Mouse (Mus musculus): ENCODE data around the gene Nkap. TPM values are rescaled to one million over a fixed set of nuclear protein-coding genes. Genes with fewer than 3 reads are reported as not detected.

The Nkap gene
- polyA plus RNA-seq, 1 experiment from 2014 or later: 7.2 TPM

DNA sequence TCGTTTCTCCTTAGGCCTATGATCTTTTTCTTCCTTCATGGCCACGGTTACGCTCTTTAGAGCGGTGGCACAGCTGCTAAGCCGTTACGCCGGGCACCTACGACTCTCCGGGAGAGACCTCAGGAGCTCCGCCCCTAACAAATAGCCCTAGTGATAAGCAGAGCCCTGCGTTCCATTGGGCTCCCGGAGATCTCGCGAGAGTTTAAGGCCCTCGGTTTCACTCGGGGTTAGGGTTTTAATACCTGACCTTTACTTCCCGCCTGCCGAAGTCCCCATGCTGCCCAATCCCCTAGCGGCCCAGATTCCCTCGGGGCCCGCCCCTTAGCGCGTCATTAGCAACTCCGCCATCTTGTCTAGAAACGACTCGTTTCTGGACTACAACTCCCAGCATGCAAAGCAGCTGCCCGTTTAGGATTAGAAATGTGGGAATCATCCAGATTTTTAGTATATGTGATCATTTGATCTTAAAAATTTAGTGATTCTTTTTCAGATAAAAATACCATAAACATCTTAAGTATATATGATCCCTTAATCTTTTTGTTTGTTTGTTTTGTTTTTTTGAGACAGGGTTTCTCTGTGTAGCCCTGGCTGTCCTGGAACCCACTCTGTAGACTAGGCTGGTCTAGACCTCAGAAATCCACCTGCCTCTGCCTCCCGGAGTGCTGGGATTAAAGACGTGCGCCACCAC is 16.3 kb upstream of the Nkap start, which contains the start of gene Upf3b:
TSS of gene Upf3b (minus strand) at position 130 of the 688 bp plus-strand sequence.
- ATAC-seq (peak; percentile 98), DNase-seq (peak; percentile 93)
- Histone ChIP-seq H3K27ac (ENCODE audit: low read depth) (peak within 1 kb of the TSS; percentile 91), H3K4me2 (ENCODE audit: low read depth, low read length) (peak within 1 kb of the TSS; percentile 77), H3K36me3 (replicated peaks; ENCODE audit: insufficient read depth, low read length) (no peaks in the 10 kb centered on the region; the same call in 1 of the 2 replicates), H3K4me1 (ENCODE audit: insufficient read depth) (no peaks in the 10 kb centered on the region), H3K27me3 (ENCODE audit: insufficient read depth, low read length) (no peaks in the 10 kb centered on the region), H3K4me3 (ENCODE audit: low read depth, low read length) (peak within 1 kb of the TSS; percentile 57), H3K9ac (replicated peaks) (peak within 1 kb of the TSS; percentile 60), H3K9me3 (ENCODE audit: low read length) (no peaks in the 10 kb centered on the region)
- no peak; the same call in 1 of the 2 replicates for TF ChIP-seq EP300 (IDR thresholded peaks at IDR 0.05; ENCODE audit: low read depth)
- TF ChIP-seq CTCF (IDR thresholded peaks at IDR 0.05; ENCODE audit: low read depth): no peak
- WGBS (ENCODE audit: insufficient replicate concordance): 20% methylated on average over 30 of the region's 30 CpGs

DNA sequence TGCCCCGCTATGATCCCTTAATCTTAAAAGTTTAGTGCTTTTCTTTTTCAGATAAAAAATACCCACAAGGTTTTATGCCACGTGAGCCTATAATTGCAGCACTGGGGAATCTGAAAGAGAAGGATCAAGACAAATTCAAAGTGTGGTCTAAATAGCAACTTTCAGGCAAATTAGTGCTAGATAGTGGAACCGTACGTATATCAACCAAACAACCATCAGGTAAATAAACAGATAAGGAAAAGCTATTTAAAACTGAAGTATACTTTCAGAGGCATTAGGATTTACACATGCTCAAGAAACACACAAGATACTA is 15.8 kb upstream of the Nkap start:
- no peak for DNase-seq
- H3K4me1 ChIP-seq (ENCODE audit: insufficient read depth): no peaks in the 10 kb centered on the region
- H3K27ac ChIP-seq (ENCODE audit: low read depth): no peak overlapping the region
- H3K27me3 ChIP-seq (ENCODE audit: insufficient read depth, low read length): no peaks in the 10 kb centered on the region
- H3K36me3 ChIP-seq (replicated peaks; ENCODE audit: insufficient read depth, low read length): no peaks in the 10 kb centered on the region; the same call in 1 of the 2 replicates
- no peak overlapping the region for H3K9ac ChIP-seq (replicated peaks)
- peak overlapping the region; percentile 57; the same call in 1 of the 2 replicates for H3K4me3 ChIP-seq (ENCODE audit: low read depth, low read length)
- peak overlapping the region; percentile 55 for H3K4me2 ChIP-seq (ENCODE audit: low read depth, low read length)
- TF ChIP-seq CTCF (IDR thresholded peaks at IDR 0.05; ENCODE audit: low read depth) (no peak), EP300 (IDR thresholded peaks at IDR 0.05; ENCODE audit: low read depth) (no peak)
- no peak for ATAC-seq
- H3K9me3 ChIP-seq (ENCODE audit: low read length): no peaks in the 10 kb centered on the region
- 69% methylated on average over 4 of the region's 4 CpGs for WGBS (ENCODE audit: insufficient replicate concordance)

DNA sequence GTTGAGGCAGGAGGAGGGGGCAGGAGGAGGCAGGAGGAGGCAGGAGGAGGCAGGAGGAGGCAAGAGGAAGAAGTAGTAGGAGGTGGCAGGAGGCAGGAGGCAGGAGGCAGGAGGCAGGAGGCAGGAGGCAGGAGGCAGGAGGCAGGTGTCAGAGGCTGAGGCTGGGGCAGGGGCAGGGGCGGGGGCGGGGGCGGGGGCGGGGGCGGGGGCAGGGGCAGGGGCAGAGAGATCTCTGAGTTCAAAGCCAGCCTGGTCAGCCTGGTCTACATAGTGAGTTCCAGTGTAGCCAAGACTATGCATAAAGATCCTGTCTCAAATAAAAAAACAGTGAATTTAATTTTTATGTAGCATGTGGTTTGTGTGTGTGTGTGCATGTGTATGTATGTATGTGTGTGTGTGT is 9.5 kb upstream of the Nkap start:
- H3K9ac ChIP-seq (replicated peaks): no peak overlapping the region
- no peaks in the 10 kb centered on the region for H3K27me3 ChIP-seq (ENCODE audit: insufficient read depth, low read length)
- DNase-seq (no peak), ATAC-seq (no peak)
- H3K4me3 ChIP-seq (ENCODE audit: low read depth, low read length): no peak overlapping the region
- no peaks in the 10 kb centered on the region for H3K9me3 ChIP-seq (ENCODE audit: low read length)
- no CpG with 5 or more reads among the region's 5 CpGs for WGBS (ENCODE audit: insufficient replicate concordance)
- no peaks in the 10 kb centered on the region for H3K4me1 ChIP-seq (ENCODE audit: insufficient read depth)
- TF ChIP-seq EP300 (IDR thresholded peaks at IDR 0.05; ENCODE audit: low read depth) (no peak), CTCF (IDR thresholded peaks at IDR 0.05; ENCODE audit: low read depth) (no peak)
- no peak overlapping the region for H3K4me2 ChIP-seq (ENCODE audit: low read depth, low read length)
- H3K36me3 ChIP-seq (replicated peaks; ENCODE audit: insufficient read depth, low read length): no peaks in the 10 kb centered on the region
- H3K27ac ChIP-seq (ENCODE audit: low read depth): no peak overlapping the region

DNA sequence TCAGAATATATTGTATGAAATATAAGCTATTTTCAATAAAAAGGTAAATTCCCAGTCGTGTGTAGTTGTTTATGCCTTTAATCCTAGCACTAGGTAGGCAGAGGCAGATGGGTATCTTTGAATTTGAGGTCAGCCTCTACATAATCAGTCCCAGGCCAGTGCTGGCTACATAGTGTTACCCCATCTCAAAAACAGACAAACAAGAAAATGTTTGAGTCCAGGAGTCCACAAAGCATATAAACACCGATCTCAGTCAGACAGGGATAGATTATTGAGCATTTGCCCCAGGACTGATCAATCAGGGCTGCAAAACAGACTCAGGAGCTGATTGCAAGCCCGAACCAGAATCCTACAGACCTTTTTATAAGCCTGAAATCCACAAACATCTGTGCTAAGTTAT is 7.0 kb upstream of the Nkap start:
- 56% methylated on average over 3 of the region's 3 CpGs for WGBS (ENCODE audit: insufficient replicate concordance)
- H3K27ac ChIP-seq (ENCODE audit: low read depth): peak overlapping the region; percentile 29; the same call in 1 of the 2 replicates
- ATAC-seq (peak; percentile 77), DNase-seq (no peak)
- no peak overlapping the region for H3K4me2 ChIP-seq (ENCODE audit: low read depth, low read length)
- no peaks in the 10 kb centered on the region for H3K4me1 ChIP-seq (ENCODE audit: insufficient read depth)
- no peaks in the 10 kb centered on the region for H3K9me3 ChIP-seq (ENCODE audit: low read length)
- TF ChIP-seq EP300 (IDR thresholded peaks at IDR 0.05; ENCODE audit: low read depth) (no peak), CTCF (IDR thresholded peaks at IDR 0.05; ENCODE audit: low read depth) (no peak)
- no peak overlapping the region for H3K9ac ChIP-seq (replicated peaks)
- no peaks in the 10 kb centered on the region for H3K27me3 ChIP-seq (ENCODE audit: insufficient read depth, low read length)
- H3K4me3 ChIP-seq (ENCODE audit: low read depth, low read length): no peak overlapping the region
- H3K36me3 ChIP-seq (replicated peaks; ENCODE audit: insufficient read depth, low read length): no peaks in the 10 kb centered on the region

DNA sequence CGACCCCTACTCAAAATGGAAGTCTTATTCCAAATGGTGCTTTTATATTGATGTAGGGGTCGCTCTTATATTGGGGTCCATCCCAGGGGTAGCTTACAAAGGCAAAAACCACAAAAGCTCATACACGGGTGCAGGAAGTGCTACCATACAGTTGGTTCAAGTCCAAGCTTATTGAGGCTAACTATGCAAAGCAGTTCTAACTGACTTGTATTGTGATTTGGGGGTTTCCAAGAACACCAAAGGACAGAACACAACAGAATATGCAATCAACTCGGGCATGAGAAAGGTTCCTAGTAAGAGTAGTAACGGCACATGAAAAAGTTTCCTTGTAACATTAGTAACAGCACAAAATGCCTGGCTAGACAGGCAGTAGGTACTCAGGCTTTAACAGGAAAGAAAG is 6.4 kb upstream of the Nkap start:
- Histone ChIP-seq H3K9ac (replicated peaks) (no peak overlapping the region), H3K36me3 (replicated peaks; ENCODE audit: insufficient read depth, low read length) (no peaks in the 10 kb centered on the region), H3K27me3 (ENCODE audit: insufficient read depth, low read length) (no peaks in the 10 kb centered on the region), H3K4me1 (ENCODE audit: insufficient read depth) (no peaks in the 10 kb centered on the region), H3K9me3 (ENCODE audit: low read length) (no peaks in the 10 kb centered on the region), H3K4me2 (ENCODE audit: low read depth, low read length) (no peak overlapping the region), H3K27ac (ENCODE audit: low read depth) (0 out of 2 replicates have a peak overlapping the region, but pooled peaks have one; percentile 29), H3K4me3 (ENCODE audit: low read depth, low read length) (no peak overlapping the region)
- TF ChIP-seq CTCF (IDR thresholded peaks at IDR 0.05; ENCODE audit: low read depth) (no peak), EP300 (IDR thresholded peaks at IDR 0.05; ENCODE audit: low read depth) (no peak)
- 56% methylated on average over 5 of the region's 5 CpGs for WGBS (ENCODE audit: insufficient replicate concordance)
- no peak for ATAC-seq
- no peak for DNase-seq

DNA sequence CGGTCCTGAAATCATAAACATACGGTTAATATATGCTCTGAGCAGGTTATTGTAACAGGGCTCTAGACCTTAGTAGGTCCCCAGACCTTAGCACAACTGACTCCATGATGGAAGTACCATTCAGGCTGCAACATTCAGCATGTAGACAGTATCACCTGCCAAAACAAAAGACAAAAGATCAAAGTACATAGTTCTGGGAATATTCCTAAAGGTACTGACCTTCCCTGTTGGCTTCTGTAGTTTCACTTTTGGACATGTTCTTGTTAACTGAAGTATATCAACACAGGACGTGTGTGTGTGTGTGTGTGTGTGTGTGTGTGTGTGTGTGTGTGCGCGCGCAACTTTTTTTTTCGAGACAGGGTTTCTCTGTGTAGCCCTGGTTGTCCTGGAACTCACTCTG is 1.1 kb upstream of the Nkap start:
- TF ChIP-seq EP300 (IDR thresholded peaks at IDR 0.05; ENCODE audit: low read depth): no peak
- no peak for TF ChIP-seq CTCF (IDR thresholded peaks at IDR 0.05; ENCODE audit: low read depth)
- Histone ChIP-seq H3K9me3 (ENCODE audit: low read length) (no peaks in the 10 kb centered on the region), H3K36me3 (replicated peaks; ENCODE audit: insufficient read depth, low read length) (no peaks in the 10 kb centered on the region), H3K4me2 (ENCODE audit: low read depth, low read length) (no peak overlapping the region), H3K9ac (replicated peaks) (no peak overlapping the region), H3K27me3 (ENCODE audit: insufficient read depth, low read length) (no peaks in the 10 kb centered on the region), H3K4me3 (ENCODE audit: low read depth, low read length) (no peak overlapping the region), H3K4me1 (ENCODE audit: insufficient read depth) (peaks cover 8% of the 10 kb centered on the region; the same call in 1 of the 2 replicates), H3K27ac (ENCODE audit: low read depth) (no peak overlapping the region)
- ATAC-seq (no peak), DNase-seq (no peak)
- WGBS (ENCODE audit: insufficient replicate concordance): 86% methylated on average over 4 of the region's 7 CpGs
